Mouse (Mus musculus) ES-Bruce4 (cell line): ENCODE data around the gene Oosp2. TPM values are rescaled to one million over a fixed set of nuclear protein-coding genes. Genes with fewer than 3 reads are reported as not detected.

Experiments used
- H3K27ac ChIP-seq: 2 replicates; pipeline ENCODE4 v1.5.1; 2012; ENCODE audit warnings: low read length, inconsistent platforms; ENCODE audit not compliant: insufficient read depth
- H3K27me3 ChIP-seq: 2 replicates; pipeline ENCODE4 v1.6.1; 2012; ENCODE audit warnings: mild to moderate bottlenecking, low read length, inconsistent platforms; ENCODE audit not compliant: control insufficient read depth, poor library complexity, insufficient read depth, severe bottlenecking
- H3K36me3 ChIP-seq: 2 replicates; pipeline ENCODE4 v1.6.1; 2012; ENCODE audit warnings: inconsistent platforms, mild to moderate bottlenecking, low read length, moderate library complexity; ENCODE audit not compliant: control insufficient read depth, poor library complexity, insufficient read depth, severe bottlenecking
- H3K4me1 ChIP-seq: one replicate; pipeline ENCODE4 v1.8.1; 2011; ENCODE audit warnings: low read length; ENCODE audit not compliant: control insufficient read depth, insufficient read depth
- H3K4me3 ChIP-seq: 2 replicates; pipeline ENCODE4 v1.5.1; 2011; ENCODE audit warnings: low read depth, mild to moderate bottlenecking, low read length
- H3K9ac ChIP-seq: 2 replicates; pipeline ENCODE4 v1.6.1; 2012; ENCODE audit warnings: low read depth, mild to moderate bottlenecking, inconsistent platforms; ENCODE audit not compliant: poor library complexity, severe bottlenecking
- H3K9me3 ChIP-seq: replicated peaks from 2 replicates; pipeline ENCODE4 v1.6.1; 2012; ENCODE audit warnings: mild to moderate bottlenecking, low read length, inconsistent platforms; ENCODE audit not compliant: control insufficient read depth, poor library complexity, insufficient read depth, severe bottlenecking
- CTCF ChIP-seq: IDR thresholded peaks from one replicate; pipeline ENCODE4 v1.8.1; 2011; ENCODE audit warnings: low read depth, low read length
- EP300 ChIP-seq: IDR thresholded peaks from 2 replicates; pipeline ENCODE4 v1.6.1; 2011; ENCODE audit warnings: low read depth, low read length; ENCODE audit not compliant: insufficient read depth
- POLR2A ChIP-seq: IDR thresholded peaks from one replicate; pipeline ENCODE4 v1.8.1; 2011; ENCODE audit warnings: low read length; ENCODE audit not compliant: insufficient read depth
- polyA plus RNA-seq: library from polyadenylated mRNA; stranded (reverse); fragments of >200 nt; gene quantifications from 2 replicates; pipeline ENCODE4 v1.2.4, GENCODE M21; 2011; ENCODE audit warnings: low read depth; ENCODE audit not compliant: missing spikeins, insufficient read depth, insufficient read length

Oosp2 gene
- polyA plus RNA-seq, 1 experiment = not detected

GRCm38 (mm10) chr19:11659142-11659541 lies 1.2 kb downstream of the Oosp2 start:
- H3K9me3 ChIP-seq = no peaks in the 10 kb centered on the region
- no peak for TF ChIP-seq EP300
- no peaks in the 10 kb centered on the region for H3K27me3 ChIP-seq
- no peaks in the 10 kb centered on the region for H3K36me3 ChIP-seq
- H3K4me3 ChIP-seq = no peak overlapping the region
- H3K9ac ChIP-seq = no peak overlapping the region
- no peak overlapping the region for H3K27ac ChIP-seq
- H3K4me1 ChIP-seq = no peaks in the 10 kb centered on the region

DNA sequence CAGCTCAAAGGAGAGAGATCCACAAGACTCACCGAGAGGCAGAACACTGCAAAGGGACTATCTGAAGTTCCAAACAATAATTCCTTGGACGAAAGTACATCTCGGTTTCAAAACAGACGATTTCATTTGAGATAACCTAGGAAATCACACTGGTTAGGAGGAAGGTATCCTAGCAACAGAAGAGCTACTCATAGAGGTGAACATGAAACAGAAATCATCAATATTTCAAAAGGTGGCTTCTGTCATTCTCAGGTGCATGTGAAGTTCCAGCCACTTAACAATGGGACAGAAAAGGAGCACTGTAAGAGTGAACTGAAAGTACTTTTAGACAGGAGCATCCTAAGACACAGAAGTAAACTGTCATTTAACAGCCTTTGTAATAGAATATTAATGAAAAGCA lies 10.8 kb downstream of the Oosp2 start:
- no peak overlapping the region for H3K27ac ChIP-seq
- TF ChIP-seq POLR2A (no peak), CTCF (no peak), EP300 (no peak)
- H3K9me3 ChIP-seq = no peaks in the 10 kb centered on the region

GRCm38 (mm10) chr19:11646166-11646565 lies 14.2 kb downstream of the Oosp2 start:
- no peaks in the 10 kb centered on the region for H3K4me1 ChIP-seq
- no peaks in the 10 kb centered on the region for H3K36me3 ChIP-seq
- TF ChIP-seq CTCF (no peak), POLR2A (no peak)
- no peak overlapping the region for H3K27ac ChIP-seq
- H3K9ac ChIP-seq = no peak overlapping the region
- no peaks in the 10 kb centered on the region for H3K27me3 ChIP-seq
- no peaks in the 10 kb centered on the region for H3K9me3 ChIP-seq
- no peak overlapping the region for H3K4me3 ChIP-seq

More for the DNA sequence above, 10.8 kb downstream of the Oosp2 start:
- no peak overlapping the region for H3K9ac ChIP-seq
- no peaks in the 10 kb centered on the region for H3K36me3 ChIP-seq
- H3K4me3 ChIP-seq = no peak overlapping the region
- no peaks in the 10 kb centered on the region for H3K27me3 ChIP-seq
- H3K4me1 ChIP-seq = no peaks in the 10 kb centered on the region

DNA sequence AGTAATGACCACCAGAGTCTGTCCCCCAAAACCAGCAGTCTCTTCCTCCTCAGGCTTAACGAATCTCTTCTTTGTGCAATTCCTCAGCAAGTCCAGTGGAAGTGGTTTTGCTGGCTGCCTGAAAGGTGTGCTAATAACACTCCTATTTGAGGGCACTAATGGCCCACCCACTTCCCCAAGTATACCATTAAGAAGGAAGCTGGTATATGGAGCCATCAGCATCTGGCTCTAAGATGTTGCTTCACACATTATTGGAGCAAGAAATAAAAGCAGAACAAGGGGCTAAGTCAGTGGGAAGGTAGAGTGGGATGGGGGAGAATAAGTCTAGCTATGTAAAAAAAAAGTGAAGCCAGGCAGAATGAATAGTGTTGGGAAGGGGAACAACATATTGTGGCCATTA lies 19.6 kb downstream of the Oosp2 start, which contains the start of gene Ms4a3:
Gene Ms4a3, minus strand, starts transcription at position 120 of the 400 bp plus-strand sequence.
- Histone ChIP-seq H3K9me3 (no peaks in the 10 kb centered on the region), H3K9ac (no peak within 1 kb of the TSS), H3K27ac (no peak within 1 kb of the TSS), H3K4me1 (no peaks in the 10 kb centered on the region), H3K4me3 (no peak within 1 kb of the TSS), H3K36me3 (no peaks in the 10 kb centered on the region), H3K27me3 (no peaks in the 10 kb centered on the region)
- no peak for TF ChIP-seq CTCF
- TF ChIP-seq EP300 = no peak
- TF ChIP-seq POLR2A = no peak

DNA sequence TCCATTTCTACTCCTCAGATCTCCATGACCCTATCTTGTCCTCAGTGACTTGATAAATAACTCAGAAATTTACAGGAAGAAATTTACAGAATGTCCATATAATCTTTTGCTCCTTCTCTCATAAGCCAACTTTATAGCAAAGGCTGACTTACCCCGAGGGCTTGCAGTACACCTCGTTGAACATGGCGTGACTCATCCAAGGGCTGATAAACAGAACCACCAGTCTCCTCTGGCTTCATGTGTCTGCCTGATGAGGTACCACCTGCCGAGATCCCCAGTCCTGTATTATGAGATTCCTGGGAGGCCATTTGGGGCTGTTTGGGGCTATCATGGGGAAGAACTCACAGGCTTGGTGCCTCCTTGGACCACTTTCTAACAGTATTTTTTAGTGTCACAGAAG lies 21.3 kb downstream of the Oosp2 start:
- no peak overlapping the region for H3K27ac ChIP-seq
- no peaks in the 10 kb centered on the region for H3K4me1 ChIP-seq
- no peak overlapping the region for H3K4me3 ChIP-seq
- no peak for TF ChIP-seq CTCF
- TF ChIP-seq EP300 = no peak
- TF ChIP-seq POLR2A = no peak
- no peaks in the 10 kb centered on the region for H3K9me3 ChIP-seq
- no peaks in the 10 kb centered on the region for H3K36me3 ChIP-seq
- H3K27me3 ChIP-seq = no peaks in the 10 kb centered on the region
- no peak overlapping the region for H3K9ac ChIP-seq

GRCm38 (mm10) chr19:11635572-11635971 lies 24.8 kb downstream of the Oosp2 start:
- Histone ChIP-seq H3K4me1 (no peaks in the 10 kb centered on the region), H3K27ac (no peak overlapping the region), H3K9me3 (no peaks in the 10 kb centered on the region), H3K9ac (no peak overlapping the region), H3K4me3 (no peak overlapping the region), H3K36me3 (no peaks in the 10 kb centered on the region), H3K27me3 (no peaks in the 10 kb centered on the region)
- TF ChIP-seq EP300 (no peak), POLR2A (no peak), CTCF (no peak)
